Mouse (Mus musculus) cerebellum, adult 11 months (tissue): ENCODE measurements around the gene Caskin2.
"Not testable (repeated sequence)": the region's sequence is repeated elsewhere in the genome, so short reads cannot be mapped to it uniquely, and the experiment has no call there.

Experiments used
- DNase-seq: peaks from one replicate; pipeline ENCODE4 v3.0.0; 2022

The Caskin2 gene

DNA sequence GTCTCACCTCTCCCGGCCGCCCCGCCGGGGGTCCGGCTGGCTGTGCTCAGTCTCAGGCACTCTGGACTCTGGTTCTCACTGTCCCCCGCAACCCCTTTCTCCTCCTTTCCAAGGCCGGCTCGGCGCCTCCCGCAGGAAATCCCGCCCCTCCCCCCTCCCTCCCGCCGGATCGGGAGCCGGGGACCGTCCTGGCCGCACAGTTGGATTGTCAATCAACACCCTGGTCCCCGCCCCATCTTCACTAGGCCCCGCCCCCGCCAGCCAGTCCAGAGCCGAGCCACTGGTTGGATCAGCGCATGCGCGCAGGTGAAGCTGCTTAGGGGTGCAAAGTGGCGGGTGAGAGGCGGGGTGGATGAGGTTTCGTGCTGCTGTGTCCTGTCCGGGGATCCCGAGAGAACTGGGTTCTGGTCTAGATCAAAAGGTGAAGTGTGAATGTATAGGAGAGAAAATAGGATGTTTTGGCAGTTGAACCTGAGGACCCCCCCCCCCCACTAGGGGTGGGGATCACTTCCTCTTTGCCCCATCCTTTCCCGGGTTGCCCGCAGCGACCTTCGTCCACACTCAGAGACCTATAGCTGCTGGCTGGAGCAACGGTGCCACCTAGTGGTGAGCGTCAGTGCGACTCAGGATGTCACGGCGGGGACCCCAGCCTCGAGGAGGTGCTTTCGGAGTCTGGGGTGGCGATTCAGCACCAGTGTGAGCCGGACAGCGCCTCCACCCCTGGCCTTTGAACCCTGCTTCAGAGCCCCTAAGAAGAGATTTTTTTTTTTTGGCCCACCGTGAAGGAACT lies at the start of gene Caskin2:
Gene Caskin2, minus strand, starts transcription at position 133 of the 790 bp plus-strand sequence.
- peak; percentile 94 for DNase-seq

DNA sequence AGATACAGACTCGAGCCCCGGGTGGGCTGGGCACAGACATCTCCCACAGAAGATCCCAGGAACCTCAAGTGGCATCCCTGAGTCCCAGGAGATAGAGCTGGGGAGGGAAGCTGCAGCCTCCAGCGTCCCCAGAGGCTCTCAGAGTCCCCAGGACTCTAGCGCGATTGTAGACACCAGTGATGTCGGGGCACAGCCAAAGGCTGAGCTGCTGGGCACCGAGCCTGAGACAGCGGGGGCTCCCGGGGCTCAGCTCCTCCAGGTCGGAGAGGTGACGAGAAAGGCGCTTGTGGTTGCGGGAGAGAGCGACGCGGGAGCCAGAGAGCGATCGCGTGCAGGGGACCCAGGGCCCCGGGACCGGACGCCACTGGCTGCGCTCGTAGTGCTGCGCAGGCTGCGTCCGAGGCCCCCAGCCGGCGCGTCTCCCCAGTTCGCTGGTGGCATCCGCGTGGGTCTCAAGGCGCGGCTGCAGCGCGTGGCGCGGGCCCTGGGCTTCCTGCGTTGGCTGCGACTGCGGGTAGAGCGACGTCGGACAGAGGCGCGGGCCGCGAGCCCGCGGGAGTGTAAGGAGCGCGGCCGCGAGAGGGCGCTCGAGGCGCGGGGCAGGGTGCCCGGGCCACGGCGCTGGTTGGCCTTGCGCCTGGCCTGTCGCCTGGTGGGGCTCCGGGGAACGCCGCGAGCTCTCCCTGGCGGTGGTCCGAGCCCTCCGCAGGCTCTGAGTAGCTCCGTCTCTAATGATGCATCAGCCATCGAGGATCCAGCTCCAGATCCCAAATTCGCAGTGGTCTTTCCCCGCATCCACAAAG lies 45.9 kb upstream of the Caskin2 start:
- peak; percentile 61 for DNase-seq

DNA sequence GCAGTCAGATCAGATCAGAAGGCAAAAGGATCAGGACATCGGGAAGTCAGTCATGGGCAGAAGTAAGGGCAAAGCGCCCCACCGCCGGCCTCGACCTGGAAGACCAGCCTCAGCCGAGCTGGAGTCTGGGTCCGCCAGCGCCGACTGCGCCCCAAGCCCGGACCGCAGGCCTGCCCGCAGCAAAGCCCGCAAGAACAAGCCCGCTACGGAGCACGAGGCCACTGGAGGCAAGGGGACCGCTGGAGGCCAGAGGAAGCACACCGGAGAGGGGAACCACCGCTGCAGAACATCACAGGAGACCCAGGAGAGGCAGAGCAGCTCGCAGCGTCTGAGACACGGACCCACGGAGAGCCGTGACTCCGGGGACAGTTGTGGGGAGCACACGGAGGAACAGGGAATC lies 44.9 kb upstream of the Caskin2 start, which contains the start of gene Myo15b:
Gene Myo15b, plus strand, starts transcription at position 53 of the 400 bp plus-strand sequence.
- DNase-seq, result no peak

GRCm38 (mm10) chr11:115857936-115858335 lies 44.5 kb upstream of the Caskin2 start:
- DNase-seq, result no peak

- not testable (repeated sequence) for DNase-seq
Observed at GRCm38 (mm10) chr11:115857146-115857545, 43.7 kb upstream of the Caskin2 start.

DNA sequence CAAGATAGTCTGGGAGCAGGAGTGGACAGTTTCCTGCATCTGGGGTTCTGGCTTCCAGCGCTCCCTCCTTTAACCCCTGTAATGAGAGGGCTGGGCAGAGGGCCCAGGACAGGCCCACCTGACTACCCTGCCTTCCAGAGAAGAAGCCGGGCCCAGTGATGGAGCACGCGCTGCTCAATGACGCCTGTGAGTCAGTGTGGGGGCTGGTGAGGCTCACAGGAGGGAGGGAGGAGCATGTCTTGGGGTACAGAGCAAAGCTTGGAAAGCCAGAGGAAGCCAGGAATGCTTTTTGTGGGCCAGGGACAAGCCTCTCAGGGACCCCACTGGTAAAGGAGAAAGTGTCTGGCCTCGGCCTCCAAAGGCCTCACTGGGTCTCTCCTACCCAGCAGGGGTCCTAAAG lies 41.2 kb upstream of the Caskin2 start:
- DNase-seq, result no peak

DNA sequence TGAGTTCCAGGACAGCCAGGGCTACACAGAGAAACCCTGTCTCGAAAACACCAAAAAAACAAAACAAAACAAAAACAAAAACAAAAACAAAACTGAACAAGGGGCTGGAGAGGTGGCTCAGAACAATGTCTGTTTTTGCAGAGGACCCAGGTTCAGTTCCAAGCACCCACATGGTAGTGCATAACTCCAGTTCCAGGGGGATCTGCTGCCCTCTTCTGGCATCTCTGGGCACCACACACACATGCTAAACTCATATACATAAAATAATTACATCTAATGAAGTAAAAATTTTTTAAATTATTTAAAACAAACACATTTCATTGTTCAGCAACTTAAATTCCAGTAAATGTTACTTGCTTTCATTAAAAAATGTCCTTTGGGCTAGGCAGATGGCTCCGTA lies 32.4 kb upstream of the Caskin2 start:
- no peak for DNase-seq

- DNase-seq, result no peak
Observed at GRCm38 (mm10) chr11:115844240-115844639, 30.8 kb upstream of the Caskin2 start.

DNA sequence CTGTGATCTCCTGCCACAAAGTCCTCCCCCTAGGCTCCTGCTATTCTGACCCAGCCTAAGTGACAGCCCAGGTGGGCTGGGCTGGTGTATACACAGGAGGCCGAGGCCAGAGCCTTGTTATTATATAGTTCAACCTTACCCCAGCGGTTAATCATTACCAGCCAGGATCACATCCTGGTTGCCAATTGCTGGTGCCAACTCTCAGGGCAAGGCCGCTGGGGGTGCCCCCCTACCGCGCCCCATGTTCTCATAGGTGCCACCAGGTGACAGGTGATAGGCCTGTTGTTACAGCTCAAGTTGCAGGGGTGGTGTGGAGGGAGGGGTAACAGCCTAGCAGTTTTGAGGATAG lies 30.4 kb upstream of the Caskin2 start:
- no peak for DNase-seq

GRCm38 (mm10) chr11:115843141-115843890 lies 29.9 kb upstream of the Caskin2 start:
- DNase-seq, result no peak

DNA sequence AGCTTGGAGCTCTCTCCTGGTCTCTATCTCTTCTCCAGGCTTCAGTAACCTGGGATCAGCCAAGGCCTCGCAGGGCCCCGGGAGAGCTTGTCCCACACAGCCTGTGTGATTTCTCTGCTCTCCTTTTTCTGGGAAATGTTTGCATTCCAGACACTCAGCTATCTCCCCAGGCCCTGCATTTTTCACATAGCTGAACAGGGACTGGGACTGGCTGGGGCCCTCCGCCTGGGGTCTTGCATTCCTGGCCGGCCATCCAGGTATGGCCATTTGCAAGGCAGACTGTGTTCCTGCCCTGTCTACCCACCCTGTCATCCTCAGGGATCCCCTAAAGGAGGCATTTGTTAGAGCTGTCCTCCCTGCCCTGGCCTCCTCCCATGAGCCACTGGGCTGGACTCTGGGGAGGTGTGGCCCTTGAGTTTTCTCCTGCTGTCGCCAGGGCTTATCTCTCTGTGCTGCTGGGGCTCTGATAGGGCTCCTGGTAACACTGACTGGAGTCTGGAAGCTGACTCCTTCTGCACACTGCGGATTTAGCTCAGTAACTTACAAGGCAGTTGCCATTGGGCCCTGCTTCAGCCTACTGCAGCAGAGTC lies 28.6 kb upstream of the Caskin2 start:
- DNase-seq, result no peak

GRCm38 (mm10) chr11:115841044-115841443 lies 27.6 kb upstream of the Caskin2 start:
- no peak for DNase-seq

DNA sequence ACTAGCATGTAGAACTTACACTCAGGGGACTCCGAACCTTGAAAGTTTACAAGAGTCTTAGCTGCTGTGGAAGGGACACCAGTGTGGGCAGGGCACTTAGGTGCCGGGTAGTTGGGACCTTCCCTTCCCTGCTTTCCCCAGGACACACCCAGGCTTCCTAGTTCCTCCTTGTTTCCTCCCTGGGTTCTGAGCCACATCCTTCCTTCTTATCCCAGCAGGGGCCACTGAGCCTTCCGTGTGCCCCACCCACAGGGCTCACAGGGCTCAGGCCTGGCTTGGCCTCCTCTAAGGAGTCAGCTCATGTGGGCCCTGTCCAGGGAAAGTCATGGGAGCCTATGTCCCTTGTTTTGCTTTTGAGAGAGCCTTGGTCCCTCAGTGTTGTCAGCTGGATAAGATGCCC lies 26.3 kb upstream of the Caskin2 start:
- no peak for DNase-seq

- no peak for DNase-seq
Observed at GRCm38 (mm10) chr11:115838895-115839311, 25.5 kb upstream of the Caskin2 start.

DNA sequence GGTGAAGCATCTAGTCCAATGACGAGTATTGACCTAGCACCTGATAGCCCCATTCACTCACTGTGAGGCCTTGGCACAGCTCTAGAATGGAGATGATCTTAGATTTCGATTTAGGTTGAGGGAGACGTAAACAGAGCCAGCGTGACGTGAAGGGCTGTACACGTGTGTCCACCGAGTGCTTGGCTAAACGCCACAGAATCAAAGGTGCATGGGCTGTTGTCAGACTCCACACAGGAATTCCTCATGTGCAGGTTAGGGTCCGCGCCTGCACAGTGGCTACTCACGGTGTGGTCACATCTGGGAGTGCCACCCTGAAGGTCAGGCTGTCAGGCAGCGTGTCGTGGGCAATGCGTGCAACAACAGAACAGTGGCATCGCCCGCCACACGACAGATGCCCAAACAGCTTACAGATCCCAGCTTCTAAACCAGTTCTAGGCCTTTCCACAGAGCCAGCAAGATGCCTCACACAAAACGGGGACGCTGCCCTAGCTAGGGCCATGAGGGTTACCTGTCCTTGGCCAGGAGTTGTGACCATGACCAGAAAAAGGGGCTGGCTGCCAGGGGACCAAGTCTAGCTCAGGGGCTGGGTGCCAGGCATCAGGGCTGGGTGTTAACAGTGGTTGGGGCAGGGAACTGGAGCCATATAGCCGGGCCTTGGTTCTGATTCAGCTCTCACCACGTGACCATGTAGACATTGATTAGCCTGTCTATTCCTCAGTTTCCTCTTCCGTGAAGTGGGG lies 24.3 kb upstream of the Caskin2 start:
- no peak for DNase-seq

GRCm38 (mm10) chr11:115836656-115837395 lies 23.4 kb upstream of the Caskin2 start:
- DNase-seq, result no peak

- DNase-seq, result no peak
Observed at GRCm38 (mm10) chr11:115834033-115834432, 20.6 kb upstream of the Caskin2 start.

DNA sequence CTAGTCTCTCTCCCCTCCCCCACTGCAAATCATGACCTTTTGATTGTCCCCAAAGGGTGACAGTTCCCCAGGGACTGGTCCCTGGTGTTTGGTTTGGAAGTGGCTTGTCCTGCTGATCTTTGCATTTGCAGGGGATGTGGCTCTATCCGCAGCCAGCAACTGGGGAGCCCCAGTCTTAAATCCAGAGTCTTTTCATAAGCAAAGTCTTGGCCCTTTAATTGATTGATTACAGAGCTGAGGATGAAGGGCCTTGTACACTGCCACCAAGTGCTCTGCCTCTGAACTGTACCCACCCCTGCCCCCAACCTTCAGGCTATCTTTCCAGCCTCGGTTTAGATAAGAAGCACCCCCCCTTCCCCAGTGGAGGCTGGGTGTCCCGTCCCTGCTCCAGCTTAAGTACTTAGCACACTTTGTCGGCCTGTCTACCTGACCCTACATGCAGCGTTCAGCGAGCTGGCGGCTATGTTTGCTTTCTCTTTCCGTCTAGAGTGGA lies 19.6 kb upstream of the Caskin2 start:
- DNase-seq, result no peak

GRCm38 (mm10) chr11:115832523-115832922 lies 19.1 kb upstream of the Caskin2 start:
- no peak for DNase-seq

- no peak for DNase-seq
Observed at GRCm38 (mm10) chr11:115832064-115832463, 18.6 kb upstream of the Caskin2 start.

DNA sequence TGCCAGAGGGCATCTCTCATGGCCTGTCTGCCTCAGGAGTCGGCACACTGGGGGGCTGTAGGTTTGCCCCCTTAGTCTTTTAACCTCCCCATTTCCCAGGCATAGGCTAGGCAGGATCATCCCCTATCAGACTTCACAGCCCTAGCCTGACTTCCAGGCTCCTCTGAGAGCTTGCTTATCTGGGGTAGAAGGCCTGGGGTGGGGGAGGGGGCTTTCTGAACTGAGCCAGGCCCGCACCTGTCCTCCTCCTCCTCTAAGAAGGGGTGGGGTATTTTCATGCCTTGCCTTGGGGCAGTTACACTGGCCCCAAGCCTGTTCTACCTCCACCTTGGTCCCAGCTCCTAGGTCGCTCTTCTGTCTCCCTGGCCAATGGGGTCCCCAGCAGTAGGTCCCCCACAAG lies 18.1 kb upstream of the Caskin2 start:
- no peak for DNase-seq
